Mouse (Mus musculus) heart, adult 2 months (tissue): Measurements from ENCODE around the gene Tldc1. TPM values are rescaled to one million over a fixed set of nuclear protein-coding genes. Genes with fewer than 3 reads are reported as not detected.
A peak's percentile ranks its signal among the peaks of the same experiment; 100 is the strongest.

ENCODE experiments used
- DNase-seq, 2 experiments: peaks; one replicate each; pipeline ENCODE4 v3.0.0; 2021
- H3K27ac ChIP-seq: fragments of 200-600 bp; 2 replicates; pipeline ENCODE4 v1.8.1; 2022
- H3K27me3 ChIP-seq: fragments of 200-500 bp; 2 replicates; pipeline ENCODE4 v1.6.1; 2012; ENCODE audit warnings: mild to moderate bottlenecking, low read length, inconsistent platforms, mixed read lengths; ENCODE audit not compliant: control insufficient read depth, insufficient read depth
- H3K36me3 ChIP-seq: fragments of 200-500 bp; 2 replicates; pipeline ENCODE4 v1.6.1; 2012; ENCODE audit warnings: low read length, inconsistent platforms; ENCODE audit not compliant: control insufficient read depth, insufficient read depth
- H3K4me1 ChIP-seq: fragments of 200-500 bp; 2 replicates; pipeline ENCODE4 v1.6.1; 2011; ENCODE audit warnings: low read length; ENCODE audit not compliant: control insufficient read depth, insufficient read depth
- H3K4me3 ChIP-seq: fragments of 200-600 bp; 2 replicates; pipeline ENCODE4 v1.8.1; 2022
- H3K79me2 ChIP-seq: fragments of 200-500 bp; replicated peaks from 2 replicates; pipeline ENCODE4 v1.6.1; 2012; ENCODE audit warnings: mild to moderate bottlenecking, inconsistent platforms, low read length, moderate library complexity, mixed read lengths; ENCODE audit not compliant: control insufficient read depth, insufficient read depth
- H3K9ac ChIP-seq: fragments of 200-500 bp; 2 replicates; pipeline ENCODE4 v1.6.1; 2012; ENCODE audit warnings: low read depth, mild to moderate bottlenecking, control low read depth, inconsistent platforms, low read length, mixed read lengths
- CTCF ChIP-seq: fragments of 200-600 bp; IDR thresholded peaks from 2 replicates; pipeline ENCODE4 v1.8.1; 2022; ENCODE audit warnings: antibody characterized with exemption, mild to moderate bottlenecking, moderate library complexity
- EP300 ChIP-seq: fragments of 200-500 bp; IDR thresholded peaks from 2 replicates; pipeline ENCODE4 v1.6.1; 2011; ENCODE audit warnings: low read depth, low read length, control low read depth; ENCODE audit not compliant: insufficient read depth
- POLR2A ChIP-seq: fragments of 200-500 bp; IDR thresholded peaks from 2 replicates; pipeline ENCODE4 v1.6.1; 2011; ENCODE audit warnings: mild to moderate bottlenecking, low read depth, low read length, control low read depth; ENCODE audit not compliant: insufficient read depth
- WGBS: fragments of 180-500 bp; shearing (Covaris S2); methylation state at CpG from one replicate; pipeline ENCODE4 v1.1.7; 2018; 5-methylcytosine and 5-hydroxymethylcytosine counted together
- intact Hi-C: fragments of 180-260 bp; cut with DNase I; formaldehyde crosslinking; loops from one replicate; pipeline ENCODE4 v1.15.1; 2025
- polyA plus RNA-seq: library from polyadenylated mRNA; depleted of rRNA; stranded (reverse); fragments of >200 nt; gene quantifications from 2 replicates; pipeline ENCODE4 v1.2.3, GENCODE M21; 2012
- total RNA-seq, 2 experiments: library from RNA; stranded (reverse); gene quantifications; 2 replicates each; pipeline ENCODE4 v1.2.3; 2021

Gene Tldc1
- total and polyA plus RNA-seq, 3 experiments: 11.3 to 14.6 (median 11.3) TPM

GRCm38 (mm10) chr8:119812650-119813431 lies 34.6 kb upstream of the Tldc1 start:
- Histone ChIP-seq H3K27ac (no peak overlapping the region), H3K4me3 (no peak overlapping the region), H3K79me2 (no peaks in the 10 kb centered on the region), H3K4me1 (peaks cover 1% of the 10 kb centered on the region; the same call in 1 of the 2 replicates), H3K9ac (no peak overlapping the region), H3K36me3 (no peaks in the 10 kb centered on the region), H3K27me3 (no peaks in the 10 kb centered on the region)
- peak in 1 of 2 experiments; percentile 58 for DNase-seq
- TF ChIP-seq EP300 (no peak), CTCF (no peak), POLR2A (no peak)
- 66% methylated on average over 12 of the region's 12 CpGs for WGBS
- intact Hi-C loops: no loop called here

GRCm38 (mm10) chr8:119811925-119812324 lies 33.7 kb upstream of the Tldc1 start:
- no peaks in the 10 kb centered on the region for H3K36me3 ChIP-seq
- TF ChIP-seq CTCF (peak; percentile 33), EP300 (no peak)
- no peak overlapping the region for H3K4me3 ChIP-seq
- H3K79me2 ChIP-seq: no peaks in the 10 kb centered on the region
- WGBS: 49% methylated on average over 6 of the region's 6 CpGs
- H3K4me1 ChIP-seq: peaks cover 1% of the 10 kb centered on the region; the same call in 1 of the 2 replicates
- intact Hi-C loops: no loop called here
- no peak overlapping the region for H3K9ac ChIP-seq
- H3K27me3 ChIP-seq: no peaks in the 10 kb centered on the region
- no peak overlapping the region for H3K27ac ChIP-seq
- DNase-seq: peak in 1 of 2 experiments; percentile 43

- H3K4me1 ChIP-seq: peaks cover 1% of the 10 kb centered on the region; the same call in 1 of the 2 replicates
- no peaks in the 10 kb centered on the region for H3K79me2 ChIP-seq
- TF ChIP-seq EP300 (no peak), CTCF (no peak), POLR2A (no peak)
- H3K9ac ChIP-seq: no peak overlapping the region
- 87% methylated on average over 14 of the region's 14 CpGs for WGBS
- no peaks in the 10 kb centered on the region for H3K27me3 ChIP-seq
- DNase-seq: no peak
- no peak overlapping the region for H3K27ac ChIP-seq
- no peaks in the 10 kb centered on the region for H3K36me3 ChIP-seq
- intact Hi-C loops: no loop called here
- no peak overlapping the region for H3K4me3 ChIP-seq
Observed at GRCm38 (mm10) chr8:119810953-119811499, 32.8 kb upstream of the Tldc1 start.

GRCm38 (mm10) chr8:119810127-119810868 lies 32.1 kb upstream of the Tldc1 start:
- Histone ChIP-seq H3K4me3 (no peak overlapping the region), H3K36me3 (no peaks in the 10 kb centered on the region), H3K27ac (no peak overlapping the region), H3K79me2 (no peaks in the 10 kb centered on the region), H3K9ac (no peak overlapping the region), H3K4me1 (peaks cover 1% of the 10 kb centered on the region; the same call in 1 of the 2 replicates), H3K27me3 (no peaks in the 10 kb centered on the region)
- no peak for DNase-seq
- TF ChIP-seq EP300: no peak
- no peak for TF ChIP-seq CTCF
- TF ChIP-seq POLR2A: no peak
- WGBS: 88% methylated on average over 23 of the region's 23 CpGs
- intact Hi-C loops: no loop called here

GRCm38 (mm10) chr8:119809620-119810019 lies 31.4 kb upstream of the Tldc1 start:
- 98% methylated on average over 9 of the region's 9 CpGs for WGBS
- Histone ChIP-seq H3K9ac (no peak overlapping the region), H3K4me1 (peaks cover 1% of the 10 kb centered on the region; the same call in 1 of the 2 replicates), H3K27me3 (no peaks in the 10 kb centered on the region), H3K79me2 (no peaks in the 10 kb centered on the region), H3K36me3 (no peaks in the 10 kb centered on the region), H3K27ac (no peak overlapping the region), H3K4me3 (no peak overlapping the region)
- intact Hi-C loops: no loop called here
- no peak for DNase-seq
- TF ChIP-seq CTCF: no peak
- TF ChIP-seq POLR2A: no peak
- TF ChIP-seq EP300: no peak
